Mouse (Mus musculus): ENCODE results near the gene Olfr1323. TPM values are rescaled to one million over a fixed set of nuclear protein-coding genes. Genes with fewer than 3 reads are reported as not detected.

The Olfr1323 gene
- not detected in 2 replicates for polyA plus RNA-seq (2011; ENCODE audit: insufficient read depth, insufficient read length, low read depth, missing spikeins)

- H3K4me1 ChIP-seq (ENCODE audit: control insufficient read depth, insufficient read depth, low read length) = no peaks in the 10 kb centered on the region
- no peaks in the 10 kb centered on the region for H3K36me3 ChIP-seq (ENCODE audit: control insufficient read depth, insufficient read depth, low read length, poor library complexity, severe bottlenecking)
- H3K27ac ChIP-seq (ENCODE audit: insufficient read depth, low read length) = no peak within 1 kb of the TSS
- no peak within 1 kb of the TSS for H3K4me3 ChIP-seq (ENCODE audit: low read depth, low read length)
- H3K27me3 ChIP-seq (ENCODE audit: control insufficient read depth, insufficient read depth, low read length, poor library complexity, severe bottlenecking) = no peaks in the 10 kb centered on the region
- TF ChIP-seq POLR2A (IDR thresholded peaks at IDR 0.05; ENCODE audit: insufficient read depth, low read length) (no peak), CTCF (IDR thresholded peaks at IDR 0.05; ENCODE audit: low read depth, low read length) (no peak), EP300 (IDR thresholded peaks at IDR 0.05; ENCODE audit: insufficient read depth, low read depth, low read length) (no peak)
- no peak within 1 kb of the TSS for H3K9ac ChIP-seq (ENCODE audit: low read depth, poor library complexity, severe bottlenecking)
- H3K9me3 ChIP-seq (replicated peaks; ENCODE audit: control insufficient read depth, insufficient read depth, low read length, poor library complexity, severe bottlenecking) = no peaks in the 10 kb centered on the region
Observed at GRCm38 (mm10) chrX:50019259-50019658, at the start of gene Olfr1323. Olfr1323 (minus strand) TSS chrX:50019359.

- Histone ChIP-seq H3K4me1 (ENCODE audit: control insufficient read depth, insufficient read depth, low read length) (no peaks in the 10 kb centered on the region), H3K9ac (ENCODE audit: low read depth, poor library complexity, severe bottlenecking) (no peak overlapping the region), H3K36me3 (ENCODE audit: control insufficient read depth, insufficient read depth, low read length, poor library complexity, severe bottlenecking) (no peaks in the 10 kb centered on the region), H3K9me3 (replicated peaks; ENCODE audit: control insufficient read depth, insufficient read depth, low read length, poor library complexity, severe bottlenecking) (no peaks in the 10 kb centered on the region), H3K4me3 (ENCODE audit: low read depth, low read length) (no peak overlapping the region), H3K27ac (ENCODE audit: insufficient read depth, low read length) (no peak overlapping the region), H3K27me3 (ENCODE audit: control insufficient read depth, insufficient read depth, low read length, poor library complexity, severe bottlenecking) (no peaks in the 10 kb centered on the region)
- TF ChIP-seq POLR2A (IDR thresholded peaks at IDR 0.05; ENCODE audit: insufficient read depth, low read length) (no peak), CTCF (IDR thresholded peaks at IDR 0.05; ENCODE audit: low read depth, low read length) (no peak), EP300 (IDR thresholded peaks at IDR 0.05; ENCODE audit: insufficient read depth, low read depth, low read length) (no peak)
Observed at GRCm38 (mm10) chrX:50012242-50012641, 6.9 kb downstream of the Olfr1323 start.

Other genes starting within 250 kb of the Olfr1323 start
- 7.2 and 10.3 TPM in 2 replicates for gene Igsf1, start 221.6 kb downstream of the Olfr1323 start, polyA plus RNA-seq (2011; ENCODE audit: insufficient read depth, insufficient read length, low read depth, missing spikeins)
- not detected in 2 replicates for gene Olfr1322, start 127.9 kb downstream of the Olfr1323 start, polyA plus RNA-seq (2011; ENCODE audit: insufficient read depth, insufficient read length, low read depth, missing spikeins)